Mouse (Mus musculus) retina, postnatal 7 days (tissue): ENCODE results near the gene Olfr1034.
"Not testable (repeated sequence)": the region's sequence is repeated elsewhere in the genome, so short reads cannot be mapped to it uniquely, and the experiment has no call there.

ENCODE experiments used
- DNase-seq: peaks from one replicate; pipeline ENCODE4 v3.0.0-alpha.2; 2012; ENCODE audit warnings: low read depth, low spot score

The Olfr1034 gene

GRCm38 (mm10) chr2:86045561-86045960 lies at the start of gene Olfr1034:
Gene Olfr1034, plus strand, starts transcription at chr2:86045861.
- DNase-seq: no peak

- no peak for DNase-seq
Observed at GRCm38 (mm10) chr2:86005240-86005639, 40.4 kb upstream of the Olfr1034 start, which contains the start of gene Olfr1032. Gene Olfr1032, plus strand, starts transcription at chr2:86005540.

GRCm38 (mm10) chr2:86020406-86020805 lies 25.3 kb upstream of the Olfr1034 start, which contains the start of gene Olfr1033:
Gene Olfr1033, plus strand, starts transcription at chr2:86020633.
- not testable (repeated sequence) for DNase-seq

- DNase-seq: not testable (repeated sequence)
Observed at GRCm38 (mm10) chr2:86021518-86021917, 24.1 kb upstream of the Olfr1034 start.

GRCm38 (mm10) chr2:86050777-86051176 lies 5.1 kb downstream of the Olfr1034 start:
- not testable (repeated sequence) for DNase-seq

GRCm38 (mm10) chr2:86063766-86064165 lies 18.1 kb downstream of the Olfr1034 start:
- DNase-seq: not testable (repeated sequence)

- DNase-seq: no peak
Observed at GRCm38 (mm10) chr2:86070189-86070588, 24.5 kb downstream of the Olfr1034 start.

- not testable (repeated sequence) for DNase-seq
Observed at GRCm38 (mm10) chr2:86073692-86074091, 28.0 kb downstream of the Olfr1034 start, which contains the start of gene Olfr1036. Gene Olfr1036, plus strand, starts transcription at chr2:86073992.

- not testable (repeated sequence) for DNase-seq
Observed at GRCm38 (mm10) chr2:86080478-86080877, 34.8 kb downstream of the Olfr1034 start.

GRCm38 (mm10) chr2:86087285-86087684 lies 41.6 kb downstream of the Olfr1034 start, which contains the start of gene Olfr1037:
Gene Olfr1037, minus strand, starts transcription at chr2:86087385.
- no peak for DNase-seq
